Mouse (Mus musculus): ENCODE results near the gene Gm42878.

DNA sequence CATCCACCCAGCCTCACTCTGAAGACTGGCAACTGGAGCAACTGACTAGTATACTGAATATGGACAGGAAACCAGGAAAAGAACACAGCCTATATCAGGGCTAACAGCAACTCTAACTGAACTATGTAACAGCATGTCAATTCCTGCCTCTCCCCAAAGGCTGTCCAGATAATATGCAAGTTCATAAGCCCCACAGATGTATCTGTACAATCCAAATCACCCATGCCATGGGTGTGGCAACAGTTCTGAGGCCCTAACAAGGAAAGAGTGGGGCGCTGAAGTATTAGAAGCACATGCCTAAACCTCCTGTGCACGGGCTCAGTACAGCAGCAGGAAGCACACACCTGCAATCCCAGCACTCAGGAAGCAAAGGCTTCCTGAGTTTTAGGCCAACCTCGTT, 10.2 kb downstream of the Gm42878 start:
- TF ChIP-seq POLR2A (IDR thresholded peaks at IDR 0.05; ENCODE audit: borderline replicate concordance, insufficient read depth, low read length), result no peak
- no peak for TF ChIP-seq CTCF (IDR thresholded peaks at IDR 0.05; ENCODE audit: borderline replicate concordance, insufficient read depth, low read depth, low read length)
